Mouse (Mus musculus): ENCODE measurements around the gene Tsc2.
A peak's percentile ranks its signal among the peaks of the same experiment; 100 is the strongest.
"Not testable (repeated sequence)": the region's sequence is repeated elsewhere in the genome, so short reads cannot be mapped to it uniquely, and the experiment has no call there.

Tsc2 gene

GRCm38 (mm10) chr17:24632167-24632812 is at the start of gene Tsc2, which contains the start of gene Nthl1:
Tsc2 (minus strand) TSS chr17:24632630.
Nthl1 (plus strand) TSS chr17:24632680.
- DNase-seq (ENCODE audit: low spot score in 2 of 2): peak; percentile 79 to 82

GRCm38 (mm10) chr17:24677500-24678080 is 45.2 kb upstream of the Tsc2 start:
- no peak for DNase-seq (ENCODE audit: low spot score in 2 of 2)

- no peak for DNase-seq (ENCODE audit: low spot score in 2 of 2)
Measured at GRCm38 (mm10) chr17:24676877-24677276, 44.4 kb upstream of the Tsc2 start.

GRCm38 (mm10) chr17:24676187-24676586 is 43.8 kb upstream of the Tsc2 start:
- DNase-seq (ENCODE audit: low spot score in 2 of 2): peak; percentile 52 to 76

GRCm38 (mm10) chr17:24674277-24674676 is 41.8 kb upstream of the Tsc2 start:
- DNase-seq (ENCODE audit: low spot score in 2 of 2): no peak

- DNase-seq (ENCODE audit: low spot score in 2 of 2): no peak
Measured at GRCm38 (mm10) chr17:24672141-24672540, 39.7 kb upstream of the Tsc2 start.

- no peak for DNase-seq (ENCODE audit: low spot score in 2 of 2)
Measured at GRCm38 (mm10) chr17:24671346-24671745, 38.9 kb upstream of the Tsc2 start.

GRCm38 (mm10) chr17:24670246-24670844 is 37.9 kb upstream of the Tsc2 start:
- DNase-seq (ENCODE audit: low spot score in 2 of 2): no peak

- DNase-seq (ENCODE audit: low spot score in 2 of 2): peak; percentile 93 to 95
Measured at GRCm38 (mm10) chr17:24669545-24670245, 37.3 kb upstream of the Tsc2 start, which contains the start of gene Zfp598. Zfp598 (plus strand) TSS chr17:24669687.

GRCm38 (mm10) chr17:24669214-24669544 is 36.7 kb upstream of the Tsc2 start:
- not testable (repeated sequence) for DNase-seq (ENCODE audit: low spot score in 2 of 2)

GRCm38 (mm10) chr17:24667416-24667815 is 35.0 kb upstream of the Tsc2 start:
- no peak for DNase-seq (ENCODE audit: low spot score in 2 of 2)

GRCm38 (mm10) chr17:24667011-24667410 is 34.6 kb upstream of the Tsc2 start:
- not testable (repeated sequence) for DNase-seq (ENCODE audit: low spot score in 2 of 2)

- DNase-seq (ENCODE audit: low spot score in 2 of 2): no peak
Measured at GRCm38 (mm10) chr17:24658017-24658758, 25.8 kb upstream of the Tsc2 start, which contains the start of gene Npw. Npw (minus strand) TSS chr17:24658457.

GRCm38 (mm10) chr17:24654969-24655368 is 22.5 kb upstream of the Tsc2 start:
- DNase-seq (ENCODE audit: low spot score in 2 of 2): no peak

GRCm38 (mm10) chr17:24653967-24654710 is 21.7 kb upstream of the Tsc2 start:
- peak; percentile 67 to 85 for DNase-seq (ENCODE audit: low spot score in 2 of 2)

GRCm38 (mm10) chr17:24651835-24652234 is 19.4 kb upstream of the Tsc2 start:
- no peak for DNase-seq (ENCODE audit: low spot score in 2 of 2)

GRCm38 (mm10) chr17:24650766-24651165 is 18.3 kb upstream of the Tsc2 start:
- no peak for DNase-seq (ENCODE audit: low spot score in 2 of 2)

GRCm38 (mm10) chr17:24650070-24650616 is 17.7 kb upstream of the Tsc2 start, which contains the start of gene Slc9a3r2:
Slc9a3r2 (minus strand) TSS chr17:24650327.
- no peak for DNase-seq (ENCODE audit: low spot score in 2 of 2)

GRCm38 (mm10) chr17:24649581-24650069 is 17.2 kb upstream of the Tsc2 start:
- no peak for DNase-seq (ENCODE audit: low spot score in 2 of 2)

- DNase-seq (ENCODE audit: low spot score in 2 of 2): no peak
Measured at GRCm38 (mm10) chr17:24648731-24649377, 16.4 kb upstream of the Tsc2 start.

Measured in urinary bladder, postnatal 4 days (tissue).